Mouse (Mus musculus) intestine, embryonic 16.5 days (tissue): ENCODE data around the gene Xxylt1. TPM values are rescaled to one million over a fixed set of nuclear protein-coding genes. Genes with fewer than 3 reads are reported as not detected.
A peak's percentile ranks its signal among the peaks of the same experiment; 100 is the strongest.

ENCODE experiments used
- ATAC-seq: fragments of 200-750 bp; cut with Nextera tagmentation; 2 replicates; pipeline ENCODE4 v1.8.0; 2017; ENCODE audit warnings: moderate TSS enrichment, moderate library complexity
- H3K27ac ChIP-seq: fragments of 300-500 bp; sonication (generic); 2 replicates; pipeline ENCODE4 v1.5.1; 2014; ENCODE audit warnings: mild to moderate bottlenecking, low read length
- H3K27me3 ChIP-seq: fragments of 300-500 bp; sonication (generic); replicated peaks from 2 replicates; pipeline ENCODE4 v1.6.1; 2014; ENCODE audit warnings: low read length, control low read depth, mixed read lengths; ENCODE audit not compliant: control insufficient read depth, insufficient read depth
- H3K36me3 ChIP-seq: fragments of 300-500 bp; sonication (generic); 2 replicates; pipeline ENCODE4 v1.6.1; 2014; ENCODE audit warnings: low read length, control low read depth; ENCODE audit not compliant: control insufficient read depth, insufficient read depth
- H3K4me1 ChIP-seq: fragments of 300-500 bp; sonication (generic); 2 replicates; pipeline ENCODE4 v1.6.1; 2014; ENCODE audit warnings: low read length, control low read depth, mixed read lengths; ENCODE audit not compliant: control insufficient read depth, insufficient read depth
- H3K4me2 ChIP-seq: fragments of 300-500 bp; sonication (generic); 2 replicates; pipeline ENCODE4 v1.6.1; 2014; ENCODE audit warnings: low read depth, low read length, control low read depth
- H3K4me3 ChIP-seq: fragments of 300-500 bp; sonication (generic); 2 replicates; pipeline ENCODE4 v1.5.1; 2014; ENCODE audit warnings: mild to moderate bottlenecking, low read length
- H3K9ac ChIP-seq: fragments of 300-500 bp; sonication (generic); 2 replicates; pipeline ENCODE4 v1.6.1; 2014; ENCODE audit warnings: low read depth, low read length
- H3K9me3 ChIP-seq: fragments of 300-500 bp; sonication (generic); 2 replicates; pipeline ENCODE4 v1.6.1; 2016; ENCODE audit warnings: low read length, control low read depth; ENCODE audit not compliant: control insufficient read depth
- WGBS: fragments of 180-500 bp; shearing (Covaris S2); extraction: QIAGEN DNeasy Blood & Tissue Kit; methylation state at CpG from one replicate; pipeline ENCODE4 v1.1.7; 2014; 5-methylcytosine and 5-hydroxymethylcytosine counted together
- polyA plus RNA-seq: library from polyadenylated mRNA; unstranded; fragments of >200 nt; fragmentation: Nextera tagmentation; extraction: Ambion mirVana; gene quantifications from 2 replicates; pipeline ENCODE4 v1.2.1, GENCODE M21; 2015

Gene Xxylt1
- polyA plus RNA-seq, 1 experiment from 2014 or later: 4.9 TPM

DNA sequence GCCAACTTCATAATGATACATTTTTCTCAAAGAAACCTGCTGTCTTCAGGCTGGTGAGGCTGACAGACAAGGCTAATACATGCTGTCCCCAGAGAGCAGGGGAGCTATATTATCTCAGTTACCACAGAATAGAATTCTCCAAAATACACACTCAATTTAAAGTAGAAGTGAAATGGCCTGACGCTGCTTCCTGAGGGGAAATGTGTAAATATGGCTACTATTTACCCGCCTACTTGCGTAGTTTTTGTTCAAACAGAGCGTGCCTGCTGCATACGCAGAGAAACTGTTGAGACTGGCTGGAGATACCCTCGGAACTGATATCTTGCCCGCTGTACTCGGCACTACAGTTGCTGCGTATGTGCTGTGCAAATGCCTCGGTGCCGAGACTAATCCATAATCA lies 101.3 kb downstream of the Xxylt1 start:
- Histone ChIP-seq H3K9ac (no peak overlapping the region), H3K36me3 (no peaks in the 10 kb centered on the region), H3K4me1 (peaks cover 6% of the 10 kb centered on the region), H3K27me3 (no peaks in the 10 kb centered on the region), H3K27ac (no peak overlapping the region), H3K4me3 (no peak overlapping the region), H3K4me2 (no peak overlapping the region), H3K9me3 (no peaks in the 10 kb centered on the region)
- WGBS: 86% methylated on average over 11 of the region's 11 CpGs
- ATAC-seq: no peak

DNA sequence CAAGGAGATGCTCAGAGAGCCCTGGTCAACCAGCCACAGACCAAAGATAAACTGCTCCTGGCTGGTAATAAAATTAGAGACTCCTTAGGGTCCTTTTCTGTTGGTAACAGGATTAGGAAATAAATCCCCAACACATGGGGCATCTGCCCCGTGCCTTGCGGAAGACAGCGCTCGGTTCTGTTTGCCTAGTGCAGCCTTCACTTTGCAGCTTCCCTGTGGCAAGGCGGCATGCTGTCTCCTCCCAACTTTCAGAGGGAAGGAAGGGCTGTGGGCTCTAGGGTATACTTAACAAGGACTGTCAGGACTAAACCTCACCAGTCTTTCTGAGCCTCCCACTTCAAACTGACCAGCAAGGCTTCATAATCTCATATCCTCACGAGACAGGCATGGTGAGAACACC lies 103.5 kb downstream of the Xxylt1 start:
- no peak overlapping the region for H3K4me2 ChIP-seq
- H3K9me3 ChIP-seq: no peaks in the 10 kb centered on the region
- no peak overlapping the region for H3K9ac ChIP-seq
- WGBS: 52% methylated on average over 6 of the region's 6 CpGs
- no peak for ATAC-seq
- peaks cover 16% of the 10 kb centered on the region for H3K4me1 ChIP-seq
- no peaks in the 10 kb centered on the region for H3K36me3 ChIP-seq
- H3K27ac ChIP-seq: no peak overlapping the region
- no peak overlapping the region for H3K4me3 ChIP-seq
- no peaks in the 10 kb centered on the region for H3K27me3 ChIP-seq

DNA sequence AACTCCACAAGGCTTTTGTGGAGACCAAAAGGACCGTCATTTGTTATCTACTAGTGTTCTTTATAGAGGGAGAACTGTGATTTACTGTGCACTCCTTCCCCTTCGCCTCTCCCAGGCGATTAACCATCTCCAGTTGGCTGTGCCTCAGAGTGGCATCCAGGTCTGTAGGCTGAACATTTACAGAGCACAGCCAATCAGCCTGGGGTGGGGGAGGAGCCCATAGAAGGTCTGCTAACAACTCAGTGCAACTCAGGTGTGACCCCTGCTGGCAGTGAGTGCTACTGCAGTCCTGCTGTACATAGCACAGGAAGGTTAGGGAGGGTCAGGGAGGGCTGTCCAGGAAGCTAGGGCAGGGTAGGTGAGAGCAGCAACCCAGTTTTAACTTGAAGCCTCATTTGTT lies 104.0 kb downstream of the Xxylt1 start:
- no peaks in the 10 kb centered on the region for H3K27me3 ChIP-seq
- H3K4me3 ChIP-seq: no peak overlapping the region
- no peaks in the 10 kb centered on the region for H3K36me3 ChIP-seq
- H3K4me1 ChIP-seq: peaks cover 19% of the 10 kb centered on the region
- H3K27ac ChIP-seq: no peak overlapping the region; the same call in 1 of the 2 replicates
- no peak overlapping the region for H3K4me2 ChIP-seq
- H3K9ac ChIP-seq: no peak overlapping the region
- ATAC-seq: peak; percentile 97
- 2% methylated on average over 3 of the region's 3 CpGs for WGBS
- no peaks in the 10 kb centered on the region for H3K9me3 ChIP-seq

GRCm38 (mm10) chr16:30974549-30974948 lies 106.7 kb downstream of the Xxylt1 start:
- no peak overlapping the region for H3K4me3 ChIP-seq
- H3K9ac ChIP-seq: no peak overlapping the region
- no peaks in the 10 kb centered on the region for H3K9me3 ChIP-seq
- peaks cover 23% of the 10 kb centered on the region for H3K4me1 ChIP-seq
- H3K27ac ChIP-seq: peak overlapping the region; percentile 33; the same call in 1 of the 2 replicates
- H3K36me3 ChIP-seq: no peaks in the 10 kb centered on the region
- no peak overlapping the region for H3K4me2 ChIP-seq
- no peaks in the 10 kb centered on the region for H3K27me3 ChIP-seq
- no peak for ATAC-seq
- WGBS: 77% methylated on average over 12 of the region's 12 CpGs

DNA sequence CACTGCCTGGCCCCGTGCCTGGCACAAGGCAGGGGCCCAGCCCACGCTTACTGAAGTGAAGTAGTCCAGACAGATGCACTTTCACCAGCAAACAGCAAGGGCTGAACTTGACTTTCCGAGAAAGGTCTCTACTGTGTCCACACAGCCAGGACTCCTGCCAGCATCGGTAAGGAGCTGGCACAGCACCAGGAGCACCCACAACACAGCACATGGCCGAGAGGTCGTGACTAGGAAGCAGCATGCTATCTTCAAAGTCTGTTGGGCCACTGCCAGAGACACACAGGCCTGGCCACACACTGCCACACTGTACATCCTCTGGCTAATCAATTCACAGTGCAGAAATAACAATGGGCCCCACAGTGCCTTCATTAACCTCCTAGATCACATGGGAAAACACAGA lies 107.8 kb downstream of the Xxylt1 start:
- no peak for ATAC-seq
- no peaks in the 10 kb centered on the region for H3K9me3 ChIP-seq
- H3K27ac ChIP-seq: peak overlapping the region; percentile 16
- no peak overlapping the region for H3K9ac ChIP-seq
- H3K36me3 ChIP-seq: no peaks in the 10 kb centered on the region
- no peak overlapping the region for H3K4me2 ChIP-seq
- H3K27me3 ChIP-seq: no peaks in the 10 kb centered on the region
- no peak overlapping the region for H3K4me3 ChIP-seq
- 50% methylated on average over 6 of the region's 6 CpGs for WGBS
- H3K4me1 ChIP-seq: peaks cover 34% of the 10 kb centered on the region

DNA sequence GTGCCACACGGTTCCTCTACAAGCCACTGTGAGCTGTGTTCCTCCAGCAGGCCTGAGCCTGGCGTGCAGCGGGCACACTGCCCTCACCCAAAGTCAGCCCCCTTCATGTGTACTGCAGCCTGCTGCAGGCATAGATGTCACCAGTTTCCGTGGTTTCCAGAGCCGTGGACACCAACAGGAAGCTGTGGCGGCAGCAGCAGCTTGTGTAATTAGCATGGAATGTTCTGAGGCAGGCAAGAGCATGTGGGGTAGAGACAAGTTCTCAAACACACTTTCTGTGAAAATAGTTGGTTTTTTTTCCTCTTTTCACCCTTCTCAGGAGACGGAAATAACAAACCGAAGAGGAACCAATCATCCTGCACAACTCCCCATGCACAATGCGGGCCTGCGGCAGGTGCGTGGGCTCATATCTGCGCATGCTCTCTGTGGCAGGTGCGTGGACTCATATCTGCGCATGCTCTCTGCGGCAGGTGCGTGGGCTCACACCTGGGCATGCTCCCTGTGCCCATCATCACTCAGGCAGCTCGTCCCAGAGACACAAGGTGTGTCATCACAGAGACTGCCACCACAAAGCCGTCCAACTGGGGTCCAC lies 109.2 kb downstream of the Xxylt1 start:
- Histone ChIP-seq H3K36me3 (no peaks in the 10 kb centered on the region), H3K27ac (no peak overlapping the region), H3K4me2 (no peak overlapping the region), H3K9me3 (no peaks in the 10 kb centered on the region), H3K9ac (no peak overlapping the region), H3K4me1 (peaks cover 33% of the 10 kb centered on the region), H3K27me3 (no peaks in the 10 kb centered on the region), H3K4me3 (no peak overlapping the region)
- no peak for ATAC-seq
- 78% methylated on average over 18 of the region's 18 CpGs for WGBS

GRCm38 (mm10) chr16:30969266-30970064 lies 111.8 kb downstream of the Xxylt1 start:
- Histone ChIP-seq H3K36me3 (no peaks in the 10 kb centered on the region), H3K9ac (peak overlapping the region; percentile 40; the same call in 1 of the 2 replicates), H3K27ac (peak overlapping the region; percentile 41), H3K4me2 (peak overlapping the region; percentile 3), H3K4me1 (peaks cover 30% of the 10 kb centered on the region), H3K4me3 (no peak overlapping the region), H3K27me3 (no peaks in the 10 kb centered on the region), H3K9me3 (no peaks in the 10 kb centered on the region)
- ATAC-seq: peak; percentile 93
- 52% methylated on average over 18 of the region's 18 CpGs for WGBS

DNA sequence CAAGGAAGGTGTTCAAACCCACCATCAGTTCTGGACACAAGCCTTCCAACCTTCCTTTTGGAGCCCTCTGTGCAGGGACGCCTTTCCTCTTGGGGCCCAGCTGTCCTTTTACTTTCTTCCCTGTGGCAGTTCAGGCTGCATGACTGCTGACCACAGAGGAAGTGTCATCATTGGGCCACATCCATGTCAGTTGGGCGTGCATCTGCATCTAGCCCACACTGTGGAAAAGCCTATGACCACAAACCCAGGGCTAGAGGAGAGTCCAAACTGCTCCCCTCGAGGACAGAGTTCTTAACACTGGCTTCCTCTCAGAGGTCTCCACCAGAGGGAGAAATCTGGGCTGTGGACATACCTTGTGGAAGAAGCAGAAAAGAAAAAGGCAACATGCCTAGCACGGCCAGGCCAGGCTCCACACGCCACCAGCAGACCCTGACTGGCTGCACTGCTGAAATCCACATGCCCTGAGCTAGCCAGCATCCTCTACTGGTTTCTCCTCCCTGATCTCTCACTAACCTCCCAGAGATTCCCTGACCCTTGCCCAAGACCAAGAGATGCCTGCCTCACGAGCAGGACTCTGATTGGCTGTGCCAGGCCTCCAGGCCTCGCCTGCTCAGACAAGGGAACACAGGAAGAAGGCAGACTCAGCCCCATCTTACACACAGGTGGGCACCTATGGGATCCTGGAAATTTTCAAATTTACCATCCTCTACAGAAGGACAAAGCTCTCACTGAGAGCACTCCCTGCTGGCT lies 112.7 kb downstream of the Xxylt1 start:
- no peak overlapping the region for H3K4me3 ChIP-seq
- WGBS: 78% methylated on average over 7 of the region's 7 CpGs
- peaks cover 26% of the 10 kb centered on the region for H3K4me1 ChIP-seq
- peak overlapping the region; percentile 35; the same call in 1 of the 2 replicates for H3K27ac ChIP-seq
- H3K36me3 ChIP-seq: no peaks in the 10 kb centered on the region
- H3K4me2 ChIP-seq: 0 out of 2 replicates have a peak overlapping the region, but pooled peaks have one; percentile 3
- no peak overlapping the region for H3K9ac ChIP-seq
- H3K9me3 ChIP-seq: no peaks in the 10 kb centered on the region
- peak; percentile 18; the same call in 1 of the 2 replicates for ATAC-seq
- no peaks in the 10 kb centered on the region for H3K27me3 ChIP-seq

DNA sequence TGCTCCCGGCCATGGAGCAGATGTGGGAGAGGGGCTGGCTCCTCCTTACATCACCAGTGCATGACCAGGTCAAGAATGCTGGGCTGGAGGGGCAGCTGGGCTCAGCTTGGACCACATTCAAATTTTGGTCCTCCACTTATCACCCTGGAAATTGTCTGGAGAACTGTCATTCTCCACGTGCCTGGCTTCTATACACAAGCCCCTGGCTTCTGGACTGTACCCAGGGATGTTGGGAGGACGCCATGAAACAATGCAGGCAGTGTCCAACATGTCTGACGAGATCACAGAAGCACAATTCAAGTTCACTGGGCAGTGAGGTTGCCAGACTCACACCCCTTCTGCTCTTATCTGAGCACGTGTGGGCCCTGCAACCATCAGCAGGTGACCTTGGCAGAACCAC lies 114.5 kb downstream of the Xxylt1 start:
- no peak overlapping the region for H3K27ac ChIP-seq
- H3K27me3 ChIP-seq: no peaks in the 10 kb centered on the region
- WGBS: 53% methylated on average over 5 of the region's 5 CpGs
- peaks cover 17% of the 10 kb centered on the region; the same call in 1 of the 2 replicates for H3K4me1 ChIP-seq
- no peak overlapping the region for H3K4me2 ChIP-seq
- no peak overlapping the region for H3K9ac ChIP-seq
- no peak overlapping the region for H3K4me3 ChIP-seq
- no peak for ATAC-seq
- no peaks in the 10 kb centered on the region for H3K36me3 ChIP-seq
- no peaks in the 10 kb centered on the region for H3K9me3 ChIP-seq
